Mouse (Mus musculus): Measurements from ENCODE around the gene Gm20696. TPM values are rescaled to one million over a fixed set of nuclear protein-coding genes. Genes with fewer than 3 reads are reported as not detected.

The Gm20696 gene
- polyA plus RNA-seq, 1 experiment from 2014 or later: 4.2 TPM

DNA sequence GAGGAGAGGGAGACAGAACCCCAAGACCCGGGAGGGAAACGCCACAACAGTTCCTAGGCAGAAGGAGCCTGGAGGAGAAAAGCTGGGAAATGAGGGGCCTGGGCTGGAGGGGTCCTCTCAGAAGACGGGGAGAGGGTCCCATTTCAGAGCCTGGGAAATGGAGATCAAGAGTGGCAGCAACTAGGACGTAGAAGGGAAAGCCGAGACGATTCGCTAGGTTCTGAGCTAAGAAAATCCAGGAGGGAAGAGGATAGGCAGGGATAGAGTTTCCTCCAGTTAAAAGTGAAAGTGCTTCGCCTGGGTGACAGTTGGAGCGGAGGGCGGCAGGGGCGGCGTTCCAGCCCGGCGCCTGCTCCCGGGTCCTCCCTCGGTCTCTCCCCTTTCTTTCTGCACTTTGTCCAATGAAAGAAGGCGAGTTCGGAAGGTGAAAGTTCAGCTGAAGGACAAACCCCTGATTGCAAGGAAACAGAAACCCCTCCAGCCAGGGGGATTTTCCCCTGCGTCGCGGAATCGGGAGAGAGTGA, 143.4 kb downstream of the Gm20696 start:
- no peak; the same call in 1 of the 2 replicates for ATAC-seq (ENCODE audit: insufficient number of reproducible peaks, low FRiP score, low TSS enrichment, low read depth)
- H3K4me1 ChIP-seq: peaks cover 13% of the 10 kb centered on the region; the same call in 1 of the 2 replicates
- peak overlapping the region; percentile 98 for H3K27ac ChIP-seq
- H3K9ac ChIP-seq: peak overlapping the region; percentile 83
- no peaks in the 10 kb centered on the region for H3K27me3 ChIP-seq
- 2% methylated on average over 22 of the region's 22 CpGs for WGBS
- H3K4me2 ChIP-seq: peak overlapping the region; percentile 84
- H3K4me3 ChIP-seq: peak overlapping the region; percentile 77
- H3K9me3 ChIP-seq: no peaks in the 10 kb centered on the region; the same call in 1 of the 2 replicates
- peaks cover 13% of the 10 kb centered on the region for H3K36me3 ChIP-seq

DNA sequence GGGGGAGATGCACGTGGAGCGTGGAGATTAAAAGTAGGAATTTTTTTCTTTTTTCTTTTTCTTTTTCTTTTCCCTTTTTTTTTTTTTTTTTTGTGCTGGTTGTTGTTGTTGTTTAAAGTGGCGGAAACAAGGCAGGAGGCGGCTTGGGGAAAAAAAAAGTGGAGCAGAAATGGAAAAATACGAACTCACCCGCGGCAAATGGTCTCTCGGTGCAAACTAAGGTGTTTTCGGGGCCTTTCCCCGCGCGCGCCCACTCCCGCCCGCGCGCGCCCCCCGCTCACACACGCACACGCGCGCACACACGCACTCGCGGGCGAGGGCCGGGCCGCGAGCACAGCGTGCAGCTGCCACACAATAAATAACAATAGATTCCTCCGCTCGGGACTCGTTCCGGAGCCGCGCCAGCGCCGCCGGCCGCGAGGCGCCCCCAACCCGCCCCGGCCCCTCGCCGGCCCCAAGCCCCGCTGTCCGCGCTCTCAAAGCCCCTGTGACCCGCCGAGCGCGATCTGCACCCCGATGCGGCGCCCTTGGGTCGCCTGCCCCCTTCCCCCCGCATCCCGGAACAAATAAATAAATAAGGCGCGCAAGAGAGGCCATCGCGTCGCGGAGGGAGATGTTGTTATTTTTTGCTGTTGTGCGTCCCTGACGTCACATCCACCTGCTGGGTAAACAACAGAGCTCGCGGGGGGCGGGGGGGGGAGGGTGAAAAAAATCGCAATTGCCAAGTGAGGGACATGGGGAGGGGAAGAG, 144.1 kb downstream of the Gm20696 start, which contains the start of gene Foxp1:
Gene Foxp1 (minus strand): TSS at position 363 of the 750 bp plus-strand sequence.
- H3K36me3 ChIP-seq: peaks cover 13% of the 10 kb centered on the region
- H3K27me3 ChIP-seq: no peaks in the 10 kb centered on the region
- peak within 1 kb of the TSS; percentile 84 for H3K4me2 ChIP-seq
- peak within 1 kb of the TSS; percentile 83 for H3K9ac ChIP-seq
- peak within 1 kb of the TSS; percentile 98 for H3K27ac ChIP-seq
- WGBS: under 1% methylated on average over 71 of the region's 72 CpGs
- ATAC-seq (ENCODE audit: insufficient number of reproducible peaks, low FRiP score, low TSS enrichment, low read depth): no peak
- no peaks in the 10 kb centered on the region; the same call in 1 of the 2 replicates for H3K9me3 ChIP-seq
- peaks cover 16% of the 10 kb centered on the region; the same call in 1 of the 2 replicates for H3K4me1 ChIP-seq
- peak within 1 kb of the TSS; percentile 77 for H3K4me3 ChIP-seq

DNA sequence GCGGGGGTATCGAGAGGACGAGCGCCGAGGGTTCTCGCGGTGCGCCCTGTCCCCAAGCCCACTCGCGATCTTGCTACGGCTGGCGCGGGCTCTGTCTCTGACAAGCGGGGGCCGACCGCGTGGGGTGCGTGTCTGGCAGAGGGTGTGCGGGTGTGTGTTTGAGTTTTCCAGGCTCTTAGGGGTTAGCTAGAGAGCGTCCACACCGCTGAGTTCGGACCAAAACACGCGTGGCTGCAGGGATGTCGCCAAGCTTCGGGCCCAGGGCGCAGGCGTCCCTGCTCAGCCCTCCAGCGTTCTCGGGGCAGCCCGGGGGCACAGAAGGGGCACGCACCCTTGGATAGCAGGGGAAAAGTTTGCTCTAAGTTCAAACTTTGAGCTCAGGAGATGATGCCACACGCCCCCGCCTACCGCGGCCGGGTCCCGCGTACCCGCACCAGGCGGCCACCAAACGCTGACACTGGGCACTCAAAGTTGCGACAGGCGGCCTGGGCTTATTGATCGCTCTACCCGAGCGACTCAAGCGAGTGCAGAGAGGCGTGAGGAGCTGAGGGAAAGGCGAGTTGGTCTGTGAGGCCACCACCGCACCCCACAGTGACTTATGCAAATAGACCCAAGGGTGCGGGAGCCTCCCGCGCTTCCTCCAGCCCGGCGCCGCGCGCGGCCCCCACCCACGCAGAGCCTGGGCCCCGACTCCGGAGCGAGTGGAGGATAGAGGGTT, 144.8 kb downstream of the Gm20696 start:
- peaks cover 16% of the 10 kb centered on the region; the same call in 1 of the 2 replicates for H3K4me1 ChIP-seq
- peak overlapping the region; percentile 98 for H3K27ac ChIP-seq
- peak overlapping the region; percentile 77 for H3K4me3 ChIP-seq
- WGBS: under 1% methylated on average over 64 of the region's 64 CpGs
- no peaks in the 10 kb centered on the region for H3K9me3 ChIP-seq
- H3K27me3 ChIP-seq: no peaks in the 10 kb centered on the region
- H3K36me3 ChIP-seq: peaks cover 6% of the 10 kb centered on the region; the same call in 1 of the 2 replicates
- ATAC-seq (ENCODE audit: insufficient number of reproducible peaks, low FRiP score, low TSS enrichment, low read depth): 0 out of 2 replicates have a peak, but pooled peaks have one; percentile 13
- H3K4me2 ChIP-seq: peak overlapping the region; percentile 84
- peak overlapping the region; percentile 83 for H3K9ac ChIP-seq

DNA sequence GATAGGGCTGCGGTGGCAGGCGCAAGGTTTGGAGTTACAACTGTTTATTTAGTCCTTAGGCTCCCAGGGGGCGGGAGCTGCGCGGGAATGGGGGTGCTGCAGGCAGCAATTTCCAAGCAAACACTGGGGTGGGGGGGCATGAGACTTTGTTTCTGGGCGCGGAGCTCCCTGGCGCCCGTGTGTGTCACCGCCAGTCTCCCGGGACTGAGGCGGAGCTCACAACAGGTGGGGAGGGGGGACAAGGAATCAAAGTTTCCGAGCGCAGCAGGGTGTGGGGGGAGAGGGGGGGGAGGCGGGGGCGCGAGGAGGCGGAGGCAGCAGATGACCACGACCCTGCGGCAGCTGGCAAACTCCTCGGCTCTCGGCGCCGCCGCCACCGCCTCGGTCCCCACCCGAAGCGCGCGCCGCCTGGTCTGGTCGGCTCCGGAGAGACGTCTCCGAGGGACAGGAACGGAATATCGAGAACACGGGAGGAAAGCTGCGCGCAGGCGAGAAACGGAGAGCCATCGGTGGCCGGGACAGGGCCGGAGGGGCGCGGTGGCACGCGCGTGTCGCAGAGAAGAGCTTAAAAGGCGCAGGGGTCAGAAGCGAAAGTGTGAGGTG, 145.5 kb downstream of the Gm20696 start:
- H3K9ac ChIP-seq: peak overlapping the region; percentile 83
- peak overlapping the region; percentile 77 for H3K4me3 ChIP-seq
- H3K4me1 ChIP-seq: peaks cover 17% of the 10 kb centered on the region; the same call in 1 of the 2 replicates
- H3K27ac ChIP-seq: peak overlapping the region; percentile 98
- no peaks in the 10 kb centered on the region for H3K27me3 ChIP-seq
- H3K4me2 ChIP-seq: peak overlapping the region; percentile 84
- no peaks in the 10 kb centered on the region for H3K9me3 ChIP-seq
- 0 out of 2 replicates have a peak, but pooled peaks cover under 1% of the 10 kb centered on the region for H3K36me3 ChIP-seq
- under 1% methylated on average over 48 of the region's 54 CpGs for WGBS
- ATAC-seq (ENCODE audit: insufficient number of reproducible peaks, low FRiP score, low TSS enrichment, low read depth): peak; percentile 75

DNA sequence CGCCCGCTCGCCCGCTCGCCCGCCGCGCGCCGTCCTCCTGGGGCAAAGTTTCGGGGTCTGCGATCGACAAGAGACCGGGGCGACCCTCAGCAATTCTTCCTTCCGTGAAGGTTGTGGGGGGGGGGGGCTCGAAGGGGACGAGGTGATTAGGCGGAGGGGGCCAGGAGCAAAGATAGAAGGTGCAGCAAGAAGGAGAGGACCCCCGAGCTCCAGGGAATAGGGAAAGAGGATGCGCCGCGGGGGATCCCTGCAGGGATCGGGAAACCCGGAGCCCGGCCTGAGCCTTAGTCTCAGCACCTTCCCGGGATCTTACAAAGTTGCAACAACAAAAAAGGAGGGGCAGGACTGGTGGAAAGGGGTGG, 145.9 kb downstream of the Gm20696 start:
- ATAC-seq (ENCODE audit: insufficient number of reproducible peaks, low FRiP score, low TSS enrichment, low read depth): 0 out of 2 replicates have a peak, but pooled peaks have one; percentile 70

DNA sequence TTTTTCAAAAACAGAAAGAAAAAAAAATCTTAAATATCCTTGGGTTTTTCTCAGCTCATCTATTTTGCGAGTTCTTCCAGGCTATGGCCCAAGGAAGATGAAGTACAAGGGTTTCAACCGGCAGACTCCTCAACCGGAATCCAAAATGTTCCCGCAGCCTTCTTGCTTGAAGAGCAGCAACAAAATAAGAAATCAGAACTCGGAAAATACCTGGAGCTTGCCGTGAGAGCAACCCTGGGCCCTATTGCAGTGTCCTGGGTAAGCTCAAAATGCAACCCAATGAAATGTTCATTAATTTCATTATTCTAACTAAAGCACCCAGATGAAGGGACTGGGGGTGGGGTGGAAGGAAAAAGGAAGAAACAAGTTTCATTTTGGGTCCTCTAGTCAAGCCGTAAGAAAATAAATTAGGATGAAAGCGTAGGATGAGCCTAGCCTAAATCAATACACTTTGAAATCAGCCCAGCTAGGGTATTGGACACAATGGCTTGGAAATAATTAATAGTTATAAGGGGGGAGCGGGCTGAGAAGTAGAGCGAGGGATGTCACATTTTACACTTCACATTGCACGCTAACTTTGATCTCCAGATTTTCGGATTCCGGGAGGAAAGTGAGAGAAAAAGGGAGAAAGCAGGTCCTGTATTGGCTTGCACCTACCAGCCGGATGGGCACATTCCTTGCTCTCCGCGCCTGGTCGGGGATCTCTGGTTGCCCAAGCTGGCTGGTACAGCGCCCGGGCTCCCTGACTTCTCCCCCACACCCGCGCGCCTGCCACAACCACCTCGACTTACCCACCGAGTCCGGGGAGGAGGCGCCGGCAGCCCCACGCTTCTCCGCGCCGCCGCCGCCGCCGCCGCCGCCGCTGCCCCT, 146.6 kb downstream of the Gm20696 start:
- peak overlapping the region; percentile 83 for H3K9ac ChIP-seq
- 4% methylated on average over 28 of the region's 38 CpGs for WGBS
- peak overlapping the region; percentile 77 for H3K4me3 ChIP-seq
- H3K27me3 ChIP-seq: no peaks in the 10 kb centered on the region
- no peak for ATAC-seq (ENCODE audit: insufficient number of reproducible peaks, low FRiP score, low TSS enrichment, low read depth)
- peak overlapping the region; percentile 84 for H3K4me2 ChIP-seq
- H3K36me3 ChIP-seq: no peaks in the 10 kb centered on the region
- H3K27ac ChIP-seq: peak overlapping the region; percentile 98
- no peaks in the 10 kb centered on the region for H3K9me3 ChIP-seq
- H3K4me1 ChIP-seq: peaks cover 15% of the 10 kb centered on the region; the same call in 1 of the 2 replicates

More for the DNA sequence above, 145.9 kb downstream of the Gm20696 start:
- under 1% methylated on average over 15 of the region's 27 CpGs for WGBS
- Histone ChIP-seq H3K4me2 (peak overlapping the region; percentile 84), H3K9me3 (no peaks in the 10 kb centered on the region), H3K4me1 (peaks cover 18% of the 10 kb centered on the region; the same call in 1 of the 2 replicates), H3K9ac (peak overlapping the region; percentile 83), H3K27ac (peak overlapping the region; percentile 98), H3K36me3 (no peaks in the 10 kb centered on the region), H3K27me3 (no peaks in the 10 kb centered on the region), H3K4me3 (peak overlapping the region; percentile 77)

DNA sequence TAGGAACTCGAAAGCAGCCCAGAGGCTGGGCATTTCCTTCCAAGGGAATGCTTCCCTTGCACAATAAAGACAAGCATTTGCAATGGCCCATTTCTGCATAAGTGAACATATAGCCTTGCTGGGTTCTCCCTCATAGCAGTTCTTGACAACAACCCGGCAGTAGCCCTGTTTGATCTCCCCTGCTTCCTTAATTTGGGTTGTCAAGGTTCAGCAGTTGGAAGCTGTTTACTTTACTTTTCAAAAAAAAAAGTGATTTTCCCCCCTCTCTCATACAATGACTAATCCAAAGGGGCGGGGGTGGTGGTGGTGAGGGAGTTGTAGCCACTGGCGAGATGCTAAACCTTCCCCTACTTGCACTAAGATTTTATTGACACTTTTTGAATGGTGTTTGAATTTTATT, 147.5 kb downstream of the Gm20696 start:
- WGBS: 49% methylated on average over 4 of the region's 4 CpGs
- Histone ChIP-seq H3K9me3 (no peaks in the 10 kb centered on the region), H3K4me1 (peaks cover 15% of the 10 kb centered on the region; the same call in 1 of the 2 replicates), H3K9ac (no peak overlapping the region), H3K4me2 (peak overlapping the region; percentile 33), H3K27ac (no peak overlapping the region), H3K4me3 (peak overlapping the region; percentile 77), H3K27me3 (no peaks in the 10 kb centered on the region), H3K36me3 (no peaks in the 10 kb centered on the region)
- no peak for ATAC-seq (ENCODE audit: insufficient number of reproducible peaks, low FRiP score, low TSS enrichment, low read depth)

DNA sequence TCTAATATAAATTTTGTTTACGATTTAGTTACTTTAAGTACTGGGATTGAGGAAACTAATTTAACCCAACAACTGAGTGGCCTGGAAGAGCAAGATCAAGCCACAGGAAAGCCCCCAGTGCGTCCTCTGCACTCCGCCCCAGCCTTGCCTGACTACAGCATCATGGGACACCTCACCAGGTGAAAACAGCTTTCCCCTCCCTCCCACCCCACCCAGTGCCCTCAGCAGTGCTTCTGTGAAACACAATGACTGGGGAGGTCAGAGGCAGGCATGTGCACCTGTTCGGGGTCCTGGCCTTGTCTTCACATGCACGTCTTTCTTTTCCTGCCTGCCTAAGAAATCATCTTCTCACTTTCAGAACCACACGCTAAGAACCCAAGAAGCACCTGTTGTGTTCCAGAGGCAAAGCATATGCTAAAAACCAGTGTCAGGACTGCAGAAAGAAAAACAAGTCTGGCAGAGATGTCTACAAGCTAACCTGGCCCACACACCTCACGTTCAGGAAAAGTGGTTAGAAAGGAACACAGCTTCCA, 150.9 kb downstream of the Gm20696 start:
- no peak overlapping the region for H3K27ac ChIP-seq
- H3K4me2 ChIP-seq: no peak overlapping the region
- peaks cover 21% of the 10 kb centered on the region for H3K4me1 ChIP-seq
- no peak overlapping the region for H3K9ac ChIP-seq
- H3K9me3 ChIP-seq: no peaks in the 10 kb centered on the region
- no peak for ATAC-seq (ENCODE audit: insufficient number of reproducible peaks, low FRiP score, low TSS enrichment, low read depth)
- no peaks in the 10 kb centered on the region for H3K36me3 ChIP-seq
- no peak overlapping the region for H3K4me3 ChIP-seq
- 69% methylated on average over 7 of the region's 7 CpGs for WGBS
- H3K27me3 ChIP-seq: no peaks in the 10 kb centered on the region

DNA sequence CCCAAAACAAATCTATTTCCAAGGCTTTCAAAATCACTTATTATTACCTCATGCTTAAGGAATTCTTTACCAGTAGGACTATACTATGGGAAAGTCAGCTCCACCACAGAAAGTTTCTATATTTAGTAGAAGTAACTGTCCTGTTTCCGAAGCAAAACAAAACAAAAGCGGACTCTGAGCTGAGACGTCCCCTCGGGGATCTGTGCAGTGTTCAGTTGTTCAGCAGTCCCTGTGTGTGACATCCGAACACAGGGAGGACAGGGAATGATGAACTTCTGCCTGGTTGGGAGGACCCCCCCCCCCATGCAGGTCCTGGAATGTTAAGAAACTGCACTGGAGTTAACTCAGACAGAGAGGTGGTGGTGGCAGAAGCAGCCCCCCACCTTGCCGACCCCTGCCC, 154.7 kb downstream of the Gm20696 start:
- Histone ChIP-seq H3K9me3 (no peaks in the 10 kb centered on the region), H3K4me1 (peaks cover 24% of the 10 kb centered on the region), H3K4me3 (no peak overlapping the region), H3K36me3 (no peaks in the 10 kb centered on the region), H3K27ac (no peak overlapping the region), H3K9ac (no peak overlapping the region), H3K27me3 (no peaks in the 10 kb centered on the region), H3K4me2 (no peak overlapping the region)
- no peak for ATAC-seq (ENCODE audit: insufficient number of reproducible peaks, low FRiP score, low TSS enrichment, low read depth)
- 51% methylated on average over 6 of the region's 6 CpGs for WGBS

DNA sequence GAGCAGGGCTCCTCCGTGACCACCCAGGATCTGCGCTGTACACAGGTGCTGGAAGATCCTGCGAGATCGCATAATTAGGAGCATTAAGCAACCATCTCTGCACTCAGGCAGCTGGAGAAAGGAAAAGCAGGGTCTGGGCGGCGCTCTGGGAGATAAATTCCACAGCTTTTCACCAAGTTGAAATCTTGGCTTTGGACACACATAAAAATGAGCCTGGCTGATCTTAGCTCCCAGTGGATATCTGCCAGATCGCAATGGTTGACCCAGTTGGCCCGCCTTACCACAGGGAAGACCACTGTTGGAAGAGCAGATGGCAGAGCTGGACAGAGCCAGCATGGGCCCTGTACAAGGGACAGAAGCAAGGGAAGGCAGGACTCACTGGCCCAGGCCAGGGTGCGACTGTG, 157.4 kb downstream of the Gm20696 start:
- H3K9ac ChIP-seq: no peak overlapping the region
- no peak overlapping the region for H3K4me3 ChIP-seq
- no peaks in the 10 kb centered on the region for H3K9me3 ChIP-seq
- H3K4me2 ChIP-seq: no peak overlapping the region
- no peaks in the 10 kb centered on the region for H3K27me3 ChIP-seq
- WGBS: 74% methylated on average over 9 of the region's 9 CpGs
- H3K36me3 ChIP-seq: peaks cover 8% of the 10 kb centered on the region
- H3K4me1 ChIP-seq: peaks cover 17% of the 10 kb centered on the region
- H3K27ac ChIP-seq: no peak overlapping the region
- ATAC-seq (ENCODE audit: insufficient number of reproducible peaks, low FRiP score, low TSS enrichment, low read depth): no peak; the same call in 1 of the 2 replicates

Measured in limb, embryonic 15.5 days (tissue).